9 mouse cellular contexts compared by ENCODE assay signal in genomic region chr6:72873338-72873737, GRCm38 (mm10). TPM values are rescaled to one million over a fixed set of nuclear protein-coding genes. Genes with fewer than 3 reads are reported as not detected.
DNase-seq lines count a peak whose midpoint lies in the region; ATAC-seq and TF ChIP-seq lines count a peak whose summit lies in the region.
"Had no signal": no experiment of that assay in that cellular context is flagged by ENCODE, and none has a peak within 500 bp of the region (broad histone marks: within the 10 kb centered on the region; RNA-seq: fewer than 3 reads in every experiment).

No protein-coding gene starts in this region.

- no peak overlapping the region for H3K4me3 ChIP-seq in layer of hippocampus, adult 2 months
- H3K4me3 ChIP-seq in forebrain, embryonic 13.5 days = no peak overlapping the region

- no peaks in the 10 kb centered on the region for H3K27me3 ChIP-seq in forebrain, embryonic 13.5 days

- H3K9me3 ChIP-seq in forebrain, embryonic 13.5 days (replicated peaks) = no peaks in the 10 kb centered on the region

- WGBS in forebrain, embryonic 13.5 days = 92% methylated on average over 3 of the region's 3 CpGs

- no peaks in the 10 kb centered on the region for H3K36me3 ChIP-seq in forebrain, embryonic 13.5 days (ENCODE audit: poor library complexity, severe bottlenecking)

- intact Hi-C loops in left cerebral cortex, postnatal 36 days (cut with DNase I) = no loop called here

- peaks cover 12% of the 10 kb centered on the region for H3K4me1 ChIP-seq in forebrain, embryonic 13.5 days

- DNase-seq in layer of hippocampus, adult 2 months (ENCODE audit: low spot score in 2 of 2) = peak in 1 of 2 experiments; percentile 27
- DNase-seq in layer of hippocampus, adult 18-20 months (ENCODE audit: low spot score in 2 of 2) = no peak
- DNase-seq in adrenal gland, postnatal 36 days = peak; percentile 75 to 77
- peak; percentile 44 for DNase-seq in gastrocnemius, postnatal 10 days
- peak; percentile 62 for DNase-seq in lung, postnatal 25 days (ENCODE audit: low spot score)
- no peak for DNase-seq in left cerebral cortex, postnatal 36 days (ENCODE audit: low spot score in 2 of 2)

- TF ChIP-seq CTCF in layer of hippocampus, adult 2 months (conservative IDR thresholded peaks at IDR 0.05) = no peak

- peak overlapping the region; percentile 72; the same call in 1 of the 2 replicates for H3K27ac ChIP-seq in layer of hippocampus, adult 2 months
- no peak overlapping the region for H3K27ac ChIP-seq in forebrain, embryonic 13.5 days
- H3K27ac ChIP-seq: macrophage had no signal

- H3K4me2 ChIP-seq in forebrain, embryonic 13.5 days = no peak overlapping the region

- no peak overlapping the region for H3K9ac ChIP-seq in forebrain, embryonic 13.5 days

- ATAC-seq in megakaryocyte, adult 5-6 weeks (ENCODE audit: poor library complexity, severe bottlenecking) = no peak
- no peak for ATAC-seq in forebrain, embryonic 13.5 days

RNA-seq across cellular contexts. Expression of gene Kcmf1, which starts 26.4 kb away (rescaled TPM):
- 10 to 100 TPM; 57.8 to 64.1 TPM for total RNA-seq in layer of hippocampus, adult 2 months (2021)
- 10 to 100 TPM; 64.2 to 65.8 TPM for total RNA-seq in layer of hippocampus, adult 18-20 months (2021)
- 100 to 1,000 TPM in 1 of 2 experiments, 10 to 100 TPM in 1; 88.9 to 100 TPM for total RNA-seq in adrenal gland, postnatal 36 days (2021)
- 10 to 100 TPM; 84.0 to 87.2 TPM for total RNA-seq in gastrocnemius, postnatal 10 days (2021)
- total RNA-seq in megakaryocyte, adult 5-6 weeks (2015) = 81.0 and 110 TPM in 2 replicates
- 100 and 110 TPM in 2 replicates for total RNA-seq in megakaryocyte, adult 5-6 weeks (2017)
- 28.4 and 28.8 TPM in 2 replicates for polyA plus RNA-seq in forebrain, embryonic 13.5 days (2015; fragmentation: Nextera tagmentation; extraction: Ambion mirVana)
- 10 to 100 TPM; 64.1 to 71.5 TPM for total RNA-seq in left cerebral cortex, postnatal 36 days (2021)

Comparison
In these comparisons a context has a peak if more than half of its experiments do, and no peak if none do; other contexts are left out.
1. DNase-seq: peak in adrenal gland, postnatal 36 days (2 of 2), gastrocnemius, postnatal 10 days (single experiment) and lung, postnatal 25 days (single experiment); none in layer of hippocampus, adult 18-20 months (0 of 2) and left cerebral cortex, postnatal 36 days (0 of 2).